Mouse (Mus musculus): Measurements from ENCODE around the gene Mchr1.
"Not testable (repeated sequence)": the region's sequence is repeated elsewhere in the genome, so short reads cannot be mapped to it uniquely, and the experiment has no call there.

Gene Mchr1

DNA sequence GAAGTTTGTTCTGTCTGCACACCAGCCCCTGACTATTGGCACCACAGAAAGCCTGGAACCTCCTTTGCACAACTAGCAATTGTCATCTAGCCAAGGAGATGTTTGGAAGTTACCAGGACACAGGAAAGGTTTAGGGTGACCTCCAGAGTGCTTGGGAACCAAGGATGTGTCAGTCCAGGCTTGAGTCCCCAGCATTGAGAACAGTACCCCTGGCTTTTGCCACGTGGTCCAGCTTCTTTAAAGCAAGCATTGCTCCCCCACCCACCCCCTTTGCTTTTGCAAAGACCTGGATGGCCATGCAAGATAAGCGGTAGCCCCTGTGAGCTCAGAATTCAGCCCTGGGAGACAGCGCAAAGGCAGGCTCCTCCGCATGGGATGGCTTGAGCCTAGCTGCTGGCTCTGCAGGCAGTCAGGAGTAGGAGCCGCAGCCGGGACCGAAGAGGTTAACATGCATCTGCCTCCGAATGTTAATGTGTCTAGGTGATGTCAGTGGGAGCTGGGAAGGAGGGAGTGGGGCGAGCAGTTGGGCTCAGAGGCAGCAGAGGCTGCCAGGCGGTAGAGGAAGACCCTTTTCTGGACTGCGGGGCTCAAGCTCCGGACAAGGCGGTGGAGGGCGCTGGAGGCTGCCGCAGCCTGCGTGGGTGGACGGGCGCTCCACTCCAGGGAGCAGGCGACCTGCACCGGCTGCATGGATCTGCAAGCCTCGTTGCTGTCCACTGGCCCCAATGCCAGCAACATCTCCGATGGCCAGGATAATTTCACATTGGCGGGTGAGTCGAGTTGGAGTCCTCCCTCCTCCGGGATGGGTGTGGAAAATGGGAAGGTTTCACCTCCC lies at the start of gene Mchr1:
Mchr1 (plus strand) TSS at position 414 of the 835 bp plus-strand sequence.
- DNase-seq = peak; percentile 11

DNA sequence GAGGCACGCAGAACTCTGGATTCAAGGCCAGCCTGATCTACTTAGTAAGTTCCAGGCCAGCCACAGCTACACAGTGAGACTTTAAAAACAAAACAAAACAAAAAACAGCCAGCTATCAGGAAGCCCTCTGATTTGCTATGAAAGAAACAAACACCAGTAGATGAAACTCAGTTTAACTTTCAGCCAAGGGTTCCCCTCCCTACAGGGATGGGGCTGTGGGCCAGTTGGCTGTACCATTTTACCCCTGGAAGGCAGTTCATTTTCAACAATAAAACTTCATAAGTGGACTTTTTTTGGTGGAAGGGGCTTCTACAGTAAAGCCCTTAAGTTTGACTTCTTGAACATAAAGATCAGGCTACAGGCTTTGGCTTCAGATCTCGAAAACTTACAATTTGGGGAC lies 46.2 kb upstream of the Mchr1 start:
- DNase-seq = no peak

DNA sequence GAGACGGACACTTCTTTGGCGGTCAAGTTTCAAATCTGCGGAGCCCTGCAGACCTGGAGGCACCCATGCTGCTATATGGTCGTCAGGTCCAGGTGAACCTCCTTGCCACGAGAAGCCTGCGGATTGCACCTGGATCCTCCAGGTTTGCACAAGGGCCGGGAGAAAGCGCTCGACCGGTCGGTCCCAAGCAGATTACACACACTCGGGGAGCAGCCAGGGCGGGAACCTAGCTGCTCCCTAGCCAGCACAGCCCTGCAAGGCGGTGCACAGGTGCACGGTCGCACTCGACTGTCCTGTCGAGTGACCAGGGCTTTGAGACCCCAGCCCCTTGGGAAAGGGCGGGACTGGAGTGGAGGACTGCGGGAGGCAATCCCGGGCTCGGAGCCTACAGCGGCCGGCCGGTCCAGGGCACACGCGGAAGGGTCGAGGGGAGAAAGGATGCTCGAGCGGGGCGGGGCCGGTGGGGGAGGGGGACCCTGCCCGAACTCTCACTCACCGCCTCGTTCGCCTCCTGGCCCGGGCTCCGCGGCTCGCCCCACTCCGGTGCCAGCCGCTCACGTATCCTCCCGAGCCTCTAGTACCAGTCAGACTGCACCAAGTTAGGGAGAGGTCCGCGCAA lies 45.2 kb upstream of the Mchr1 start:
- no peak for DNase-seq

DNA sequence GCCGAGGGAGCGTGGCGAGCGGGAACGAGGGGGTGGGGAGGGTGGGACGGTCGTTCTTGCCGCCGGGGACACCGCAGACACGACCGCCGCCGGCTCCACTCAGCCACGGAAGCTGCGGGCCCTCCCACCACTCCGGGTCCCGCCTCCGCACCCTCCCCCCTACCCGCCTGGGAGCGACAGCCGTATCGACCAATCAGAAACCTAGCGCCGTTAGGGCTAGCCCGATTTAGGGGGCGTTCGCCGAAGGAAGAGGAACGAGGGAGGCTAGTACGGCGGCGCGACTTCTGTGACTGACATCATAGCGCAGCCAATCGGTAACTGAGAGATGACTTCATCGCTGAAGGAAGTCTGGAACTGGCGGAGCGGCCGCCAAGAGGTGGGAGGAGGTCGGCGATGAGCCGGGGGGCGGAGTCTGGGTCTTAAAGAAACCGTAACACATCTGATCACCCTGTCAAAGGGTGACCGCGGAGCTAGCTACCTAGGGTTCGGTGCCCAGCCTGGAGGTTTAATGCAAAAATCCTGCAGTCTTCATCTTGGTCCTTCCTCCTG lies 44.6 kb upstream of the Mchr1 start, which contains the start of gene Mrtfa:
Mrtfa (minus strand) TSS at position 128 of the 549 bp plus-strand sequence.
- peak; percentile 100 for DNase-seq

DNA sequence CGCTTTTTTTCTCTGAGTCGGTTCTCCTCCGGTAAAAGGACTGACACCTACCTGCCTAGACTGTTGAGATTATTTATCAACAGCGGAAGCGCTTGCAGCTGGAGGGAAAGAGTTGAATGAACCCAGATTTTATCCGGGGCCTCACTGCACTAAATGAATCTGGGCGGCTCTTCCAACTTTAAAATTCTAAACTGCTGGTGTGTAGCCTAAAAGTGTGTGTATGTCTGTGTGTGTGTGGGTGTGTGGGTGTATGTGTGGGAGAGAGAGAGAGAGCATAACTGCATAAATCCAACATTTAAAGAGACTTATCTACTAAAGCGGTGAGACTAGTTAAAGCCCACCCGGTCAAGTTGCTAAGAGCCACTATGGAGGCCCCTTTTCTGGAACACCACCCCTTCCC lies 44.0 kb upstream of the Mchr1 start:
- DNase-seq = no peak

DNA sequence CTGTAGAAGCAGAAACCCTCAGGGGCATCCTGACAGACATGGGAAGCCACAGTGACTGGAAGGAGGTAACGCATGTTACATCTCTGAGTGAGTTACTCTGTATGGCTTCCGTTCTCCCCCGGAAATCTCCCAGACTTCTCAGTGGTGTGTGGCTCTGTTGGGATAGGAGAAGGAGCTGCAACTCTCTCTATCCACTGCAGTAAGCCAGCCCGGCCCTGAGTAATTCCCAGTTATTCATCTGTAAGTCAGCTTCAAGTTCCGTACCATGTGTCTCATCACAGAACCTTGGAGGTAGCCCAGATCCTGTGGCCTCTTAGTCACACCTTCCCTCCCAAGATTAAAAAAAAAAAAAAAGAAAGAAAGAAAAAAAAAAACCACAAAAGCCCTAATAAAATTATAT lies 43.0 kb upstream of the Mchr1 start:
- no peak for DNase-seq

DNA sequence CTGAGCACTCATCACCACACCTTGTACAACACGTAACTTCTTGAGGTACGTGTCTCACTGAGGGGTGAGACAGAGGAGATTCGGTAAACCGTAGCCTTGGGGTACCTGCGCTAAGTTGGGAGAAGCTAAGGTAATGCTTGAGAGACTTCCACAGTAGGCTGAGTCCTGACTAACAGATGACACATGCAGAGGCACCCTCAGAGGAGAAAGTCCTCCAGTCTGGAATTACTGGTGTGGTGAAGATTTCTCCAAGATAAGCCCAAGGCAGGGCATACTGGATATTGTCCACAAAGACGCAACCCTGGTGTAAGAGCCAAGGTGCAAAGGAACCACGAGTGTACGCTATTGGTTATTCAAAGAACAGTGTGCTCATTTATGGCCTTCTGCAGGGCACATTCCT lies 42.4 kb upstream of the Mchr1 start:
- no peak for DNase-seq

DNA sequence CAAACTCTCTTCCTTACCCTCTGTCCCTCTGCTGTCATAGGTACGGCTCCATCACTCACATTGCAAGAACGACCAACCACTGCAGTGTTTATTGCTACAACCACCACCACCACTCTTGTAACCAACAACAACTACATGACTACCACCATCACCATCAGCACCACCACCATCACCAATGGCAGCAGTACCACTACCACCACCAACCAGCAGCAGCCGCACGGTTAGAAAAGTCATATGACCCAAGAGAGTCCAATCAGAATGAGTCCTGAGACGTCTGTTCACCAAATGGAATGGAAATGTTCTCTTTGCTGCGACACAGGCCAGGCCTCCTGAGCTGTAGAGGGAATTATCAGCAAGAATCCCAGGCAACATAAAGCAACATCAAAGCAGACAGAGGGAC lies 40.5 kb upstream of the Mchr1 start:
- no peak for DNase-seq

DNA sequence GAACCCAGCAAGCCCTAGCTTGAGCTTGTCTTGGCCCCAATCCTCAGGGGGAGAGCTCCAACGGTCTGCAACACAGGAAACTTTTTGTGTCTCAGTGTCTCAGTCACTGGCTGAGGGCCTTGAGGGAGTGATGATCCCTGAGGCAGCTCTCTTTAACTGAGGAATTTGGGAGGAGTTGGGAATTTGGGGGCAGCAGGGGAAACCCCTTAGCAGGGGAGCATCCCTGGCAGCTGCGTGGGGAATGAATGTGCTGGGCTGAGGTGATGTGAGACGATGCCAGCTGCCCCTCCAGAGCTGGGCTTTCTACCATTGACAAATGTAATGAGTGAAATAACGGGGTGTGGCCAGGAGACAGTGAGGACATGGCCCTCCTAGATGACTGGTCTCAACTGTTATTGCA lies 39.9 kb upstream of the Mchr1 start:
- no peak for DNase-seq

DNA sequence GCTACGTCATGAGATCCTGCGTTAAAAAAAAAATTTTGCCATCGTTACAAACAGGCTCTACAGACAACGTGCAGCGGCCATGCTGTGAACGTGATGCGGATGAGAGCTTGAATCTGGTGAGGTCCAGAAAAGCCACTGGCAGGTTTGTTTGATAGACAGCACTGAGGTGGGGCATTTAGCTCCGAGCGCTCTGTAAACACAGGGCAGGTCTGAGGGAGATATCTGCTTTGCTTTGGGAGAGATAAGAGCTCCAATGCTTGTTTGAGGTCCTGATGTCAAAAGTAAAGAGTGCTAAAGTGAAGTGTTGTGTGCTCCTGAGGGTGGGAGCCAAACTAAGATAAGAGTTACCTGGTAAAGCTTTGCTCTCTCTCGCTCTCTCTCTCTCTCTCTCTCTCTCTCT lies 38.1 kb upstream of the Mchr1 start:
- no peak for DNase-seq

DNA sequence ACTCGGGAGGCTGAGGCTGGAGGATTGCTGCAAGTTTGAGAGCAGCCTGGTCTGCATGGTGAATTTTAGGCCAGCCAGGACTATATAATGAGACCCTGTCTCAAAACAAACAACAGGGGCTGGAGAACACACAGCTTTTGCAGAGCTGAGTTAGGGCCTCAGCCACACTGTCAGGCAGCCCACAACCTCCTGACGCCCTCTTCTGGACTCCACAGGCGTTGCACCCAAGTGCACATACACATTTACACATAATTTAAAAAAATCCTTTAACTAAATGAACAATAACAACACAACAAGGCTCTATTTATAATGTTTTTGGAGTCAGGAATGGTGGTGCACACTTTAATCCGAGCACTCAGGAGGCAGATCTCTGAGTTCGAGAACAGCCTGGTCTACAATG lies 36.9 kb upstream of the Mchr1 start:
- no peak for DNase-seq

DNA sequence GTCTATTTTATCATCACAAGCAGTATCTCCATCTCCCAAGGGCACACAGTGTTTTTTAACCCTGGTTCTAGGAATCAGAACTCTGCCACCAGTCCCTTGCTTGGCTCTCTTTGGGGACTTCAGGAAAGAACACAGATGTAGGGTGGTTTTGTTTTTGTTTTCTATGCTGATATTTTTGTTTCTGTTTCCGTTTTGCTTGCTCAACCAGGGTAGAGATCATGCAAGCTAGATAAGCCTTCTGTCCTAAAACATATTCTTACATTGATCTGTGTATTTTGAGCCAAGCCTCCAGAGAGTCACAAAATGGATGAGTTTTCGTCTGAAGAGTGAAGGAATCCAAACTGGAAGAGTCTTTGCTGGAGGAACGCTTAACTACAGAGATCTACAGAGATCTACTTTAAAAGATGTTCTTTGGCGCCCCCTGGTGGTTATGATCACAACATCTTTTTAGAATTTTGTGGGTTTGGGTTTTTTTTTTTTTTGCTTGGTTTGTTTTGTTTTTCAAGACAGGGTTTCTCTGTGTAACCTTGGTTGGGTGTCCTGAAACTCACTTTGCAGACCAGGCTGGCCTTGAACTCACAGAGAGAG lies 35.8 kb upstream of the Mchr1 start:
- peak; percentile 70 for DNase-seq

DNA sequence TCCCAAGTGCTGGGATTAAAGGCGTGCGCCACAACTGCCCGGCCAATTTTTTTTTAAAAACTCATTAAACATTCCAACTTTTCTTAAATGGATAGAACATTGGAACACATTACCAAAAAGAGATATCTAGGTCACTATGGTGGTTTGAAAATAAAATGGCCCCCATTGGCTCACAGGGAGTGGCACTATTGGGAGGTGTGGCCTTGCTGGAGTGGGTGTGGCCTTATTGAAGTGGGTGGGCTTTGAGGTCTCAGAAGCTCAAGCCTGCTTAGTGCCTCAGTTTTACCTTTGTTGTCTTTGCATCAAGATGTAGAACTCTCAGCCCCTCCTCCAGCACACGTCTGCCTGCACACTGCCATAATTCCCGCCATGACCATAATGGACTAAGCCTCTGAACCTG lies 32.8 kb upstream of the Mchr1 start:
- no peak for DNase-seq

DNA sequence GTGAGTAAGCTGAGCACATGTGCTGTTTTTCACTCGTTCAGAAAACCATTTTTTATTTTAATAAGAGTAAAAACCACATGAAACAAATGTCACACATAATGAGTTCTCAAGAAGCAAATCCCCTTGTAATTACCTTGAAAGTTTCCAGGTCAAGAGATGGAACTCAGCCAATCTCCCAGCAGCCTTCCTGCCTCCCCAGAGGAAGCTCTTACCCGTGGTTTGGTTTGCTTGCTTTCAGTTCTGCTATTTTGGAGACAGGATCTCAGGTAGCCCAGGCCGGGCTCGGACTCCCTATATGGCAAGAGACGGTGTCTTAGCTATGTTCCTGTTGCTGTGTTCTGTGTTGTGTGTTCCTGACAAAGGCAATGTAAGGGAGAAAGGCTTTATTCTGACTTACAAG lies 24.8 kb upstream of the Mchr1 start:
- no peak for DNase-seq

DNA sequence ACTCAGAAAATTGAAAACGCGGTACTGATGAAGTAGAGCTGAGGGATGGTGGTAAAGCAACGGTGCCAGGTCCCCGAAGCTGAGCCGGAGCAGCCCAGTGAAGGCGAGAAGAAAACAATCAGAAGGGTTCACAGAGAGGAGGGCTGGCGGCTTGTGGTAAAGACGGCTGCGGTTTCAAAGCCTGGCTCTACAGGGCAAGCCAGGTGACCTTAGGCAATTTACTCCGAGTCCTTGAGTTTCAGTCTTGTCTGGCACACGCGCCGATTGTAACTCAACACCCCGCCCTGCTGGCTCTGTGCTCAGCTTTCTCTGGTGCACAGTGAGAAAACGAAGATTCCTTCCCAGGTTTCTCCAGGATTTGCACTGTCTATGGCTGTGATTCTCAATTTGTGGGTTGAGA lies 22.3 kb upstream of the Mchr1 start:
- DNase-seq = no peak

DNA sequence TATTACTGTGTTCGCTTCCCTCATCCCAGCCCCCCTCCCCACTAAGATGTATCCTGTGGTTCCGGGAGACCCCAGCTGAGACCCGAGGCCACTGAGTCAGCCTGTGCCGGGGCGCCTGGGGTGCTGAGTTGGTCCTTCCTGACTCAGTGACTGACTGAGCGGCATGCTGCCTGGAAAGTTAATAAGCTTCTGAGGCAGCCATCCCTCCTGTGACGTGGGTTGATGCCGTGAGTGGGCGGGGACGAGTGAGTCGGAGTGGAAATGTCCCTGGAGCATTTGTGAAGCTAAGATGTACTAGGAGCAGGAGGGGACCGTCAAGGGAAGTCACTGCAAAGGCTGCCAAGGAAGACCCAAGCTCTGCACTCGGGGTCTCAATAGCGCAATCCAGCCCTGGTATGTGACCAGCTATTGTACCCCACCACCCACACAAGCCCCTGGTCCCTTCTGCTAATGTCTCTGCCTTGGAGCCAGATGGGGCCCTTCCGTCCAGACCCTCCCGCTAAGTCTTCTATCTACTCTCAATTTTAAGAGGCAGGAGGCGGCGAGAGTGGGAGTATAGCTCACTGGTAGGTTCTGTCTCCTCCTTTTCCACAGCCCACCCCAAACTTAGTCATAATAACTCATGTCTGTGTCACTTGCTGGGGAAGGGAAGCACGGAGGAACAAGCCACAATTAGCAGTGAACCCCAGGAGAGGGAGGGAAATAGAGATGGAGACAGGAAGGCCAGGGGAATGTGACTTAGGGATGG lies 18.2 kb upstream of the Mchr1 start:
- DNase-seq = no peak

DNA sequence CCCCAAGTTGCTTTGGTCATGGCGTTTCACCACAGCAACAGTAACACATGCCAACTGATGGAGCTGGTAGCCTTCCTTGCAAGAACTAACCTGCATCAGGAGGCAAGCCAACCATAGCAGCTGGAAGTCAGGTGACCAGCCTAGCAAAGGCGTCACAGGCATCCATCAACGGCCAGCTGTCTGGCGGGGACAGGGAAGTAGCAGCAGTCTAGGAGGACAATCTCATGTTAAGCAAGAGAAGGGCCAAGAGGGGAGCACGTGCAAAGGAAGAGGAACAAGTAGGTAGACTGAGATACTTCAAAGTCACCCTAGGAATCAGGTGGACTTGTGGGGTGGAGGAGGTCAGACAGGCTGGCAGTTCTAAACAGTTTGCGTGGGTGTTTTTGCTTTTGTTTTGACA lies 16.2 kb upstream of the Mchr1 start:
- no peak for DNase-seq

DNA sequence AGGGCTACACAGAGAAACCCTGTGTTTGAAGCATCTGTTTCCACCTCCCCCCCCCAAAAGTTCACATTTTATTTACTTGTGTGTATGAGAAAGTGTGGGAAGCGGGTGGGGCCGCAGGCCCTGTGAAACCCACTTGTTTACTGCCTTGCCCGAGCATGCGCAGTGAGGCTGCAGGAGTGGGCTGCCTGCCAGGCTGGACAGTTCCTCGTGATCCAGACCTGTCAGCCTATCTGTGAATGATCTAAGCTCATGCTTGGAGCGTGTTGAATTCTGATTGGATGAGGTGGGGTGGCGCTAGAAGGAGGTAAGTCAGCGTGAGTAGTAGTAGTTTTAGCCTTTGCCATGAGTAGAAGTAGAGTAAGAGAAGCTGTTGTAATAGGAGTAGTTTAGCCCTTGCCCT lies 15.2 kb upstream of the Mchr1 start:
- not testable (repeated sequence) for DNase-seq

DNA sequence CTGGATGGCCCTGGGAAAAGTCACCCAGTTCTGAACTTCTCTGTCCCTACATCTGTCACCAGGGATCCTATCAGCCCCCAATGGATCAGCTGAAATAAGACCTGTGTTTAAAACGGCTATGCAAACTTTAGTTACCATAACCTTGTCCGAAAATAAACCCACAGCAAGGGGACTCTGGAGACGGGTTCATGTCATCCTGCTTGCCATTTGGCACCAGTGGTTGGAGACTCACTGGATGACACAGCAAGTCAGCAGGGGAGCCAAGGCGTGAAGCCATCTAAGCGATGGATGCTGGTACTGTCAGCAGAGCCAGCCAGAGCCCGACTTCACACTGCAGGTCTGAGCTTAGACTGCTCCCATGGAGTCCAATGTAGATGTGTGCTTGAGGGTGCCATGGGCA lies 13.9 kb upstream of the Mchr1 start:
- no peak for DNase-seq

DNA sequence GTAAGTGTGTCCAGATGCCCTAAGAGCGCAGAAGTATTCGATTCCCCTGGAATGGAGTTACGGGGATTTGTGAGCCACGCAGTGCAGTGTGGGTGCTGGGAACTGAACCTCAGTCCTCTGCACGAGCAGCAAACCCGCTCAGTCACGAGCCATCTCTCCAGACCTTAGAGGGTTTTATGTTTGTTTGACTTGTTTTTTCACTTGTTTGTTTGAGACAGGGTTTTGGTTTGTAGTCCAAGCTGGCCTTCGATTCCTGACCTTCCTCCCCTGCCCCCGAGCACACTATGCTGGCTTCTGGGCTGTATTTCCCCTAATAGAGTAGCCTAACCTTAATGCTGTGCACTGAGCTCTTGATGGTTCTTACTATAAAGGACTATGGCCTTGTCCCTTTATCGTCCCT lies 10.3 kb upstream of the Mchr1 start:
- no peak for DNase-seq

DNA sequence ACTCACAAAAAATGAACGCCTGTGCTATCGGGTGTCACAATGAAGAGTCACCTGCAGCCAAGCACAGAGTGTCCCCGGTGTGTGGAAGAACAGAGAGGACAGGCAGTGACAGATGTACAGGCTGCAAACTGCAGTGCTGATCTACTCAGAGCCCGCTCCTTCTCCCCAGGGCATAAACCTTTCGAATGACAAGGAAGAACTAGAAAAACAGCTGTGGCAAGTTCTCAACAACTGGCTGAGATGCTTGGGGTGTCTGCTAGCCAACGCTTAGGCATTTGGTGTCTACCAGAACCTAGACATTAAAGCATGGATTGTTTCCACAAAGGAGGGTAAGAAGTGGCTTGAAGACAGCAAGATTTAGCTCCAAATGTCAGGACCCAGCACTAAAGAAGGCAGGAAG lies 9.6 kb upstream of the Mchr1 start:
- no peak for DNase-seq

DNA sequence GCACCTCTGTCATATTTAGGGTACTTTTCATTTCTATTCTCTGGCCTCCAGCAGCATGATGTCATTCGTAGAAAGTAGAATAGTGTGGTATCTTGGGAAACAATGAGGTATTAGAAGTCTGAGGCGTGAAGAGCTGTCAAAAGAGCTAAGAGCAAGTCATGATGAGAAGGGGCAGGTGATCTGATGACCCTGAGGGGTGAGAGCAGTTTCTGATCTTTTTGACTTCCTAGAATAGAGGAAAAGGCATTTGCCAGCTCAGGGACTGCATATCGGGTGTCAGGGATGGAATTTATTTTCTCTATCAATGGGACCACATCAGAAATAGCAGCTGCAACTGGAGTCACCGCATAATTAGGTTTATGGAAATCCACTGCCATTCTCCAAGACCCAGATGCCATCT lies 8.5 kb upstream of the Mchr1 start:
- DNase-seq = no peak

DNA sequence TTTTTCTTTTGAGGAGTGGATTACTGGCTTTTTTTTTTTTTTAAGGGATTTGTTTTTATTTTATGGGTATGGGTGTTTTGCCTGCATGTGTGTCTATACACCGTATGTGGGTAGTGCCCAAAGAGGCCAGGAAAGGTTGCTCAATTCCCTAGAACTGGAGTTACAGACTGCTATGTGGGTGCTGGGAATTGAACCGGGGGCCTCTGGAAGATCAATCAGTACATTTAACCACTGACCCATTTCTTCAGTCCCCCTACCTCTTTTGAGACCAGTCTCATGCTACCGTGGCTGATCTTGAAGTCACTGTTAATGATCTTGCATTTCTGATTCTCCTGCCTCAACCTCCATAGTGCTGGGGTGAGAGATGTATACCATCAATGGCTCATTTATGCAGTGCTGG lies 8.0 kb upstream of the Mchr1 start:
- no peak for DNase-seq
